Mouse (Mus musculus) heart, adult 8-10 months (tissue): ENCODE results near the gene Cyp2c68. TPM values are rescaled to one million over a fixed set of nuclear protein-coding genes. Genes with fewer than 3 reads are reported as not detected.
"Not testable (repeated sequence)": the region's sequence is repeated elsewhere in the genome, so short reads cannot be mapped to it uniquely, and the experiment has no call there.

Source experiments
- DNase-seq: peaks from one replicate; pipeline ENCODE4 v3.0.0; 2022; ENCODE audit warnings: low spot score
- total RNA-seq, 4 experiments: library from RNA; stranded (reverse); gene quantifications; 2 replicates each; pipeline ENCODE4 v1.2.4; 2022

Gene Cyp2c68
- total RNA-seq: not detected

GRCm38 (mm10) chr19:39740920-39741319 lies at the start of gene Cyp2c68:
TSS of gene Cyp2c68 (minus strand) at chr19:39741054.
- no peak for DNase-seq

- not testable (repeated sequence) for DNase-seq
Measured at GRCm38 (mm10) chr19:39785458-39785857, 44.6 kb upstream of the Cyp2c68 start.

GRCm38 (mm10) chr19:39745357-39745756 lies 4.5 kb upstream of the Cyp2c68 start:
- DNase-seq: no peak

- not testable (repeated sequence) for DNase-seq
Measured at GRCm38 (mm10) chr19:39744361-39744760, 3.5 kb upstream of the Cyp2c68 start.

GRCm38 (mm10) chr19:39711116-39711515 lies 29.7 kb downstream of the Cyp2c68 start:
- not testable (repeated sequence) for DNase-seq

GRCm38 (mm10) chr19:39665650-39666049 lies 75.2 kb downstream of the Cyp2c68 start:
- not testable (repeated sequence) for DNase-seq

GRCm38 (mm10) chr19:39652381-39652780 lies 88.5 kb downstream of the Cyp2c68 start:
- no peak for DNase-seq

- DNase-seq: no peak
Measured at GRCm38 (mm10) chr19:39648938-39649337, 91.9 kb downstream of the Cyp2c68 start, which contains the start of gene Cyp2c67. TSS of gene Cyp2c67 (minus strand) at chr19:39649051.

- DNase-seq: no peak
Measured at GRCm38 (mm10) chr19:39647519-39647918, 93.3 kb downstream of the Cyp2c68 start.

- not testable (repeated sequence) for DNase-seq
Measured at GRCm38 (mm10) chr19:39644551-39644950, 96.3 kb downstream of the Cyp2c68 start.

Other genes with a start within 250 kb of the Cyp2c68 start
- not detected for gene Cyp2c39, start 230.2 kb downstream of the Cyp2c68 start, total RNA-seq
- gene Cyp2c67, start 92.0 kb downstream of the Cyp2c68 start, total RNA-seq: not detected
- gene Cyp2c40, start 71.8 kb upstream of the Cyp2c68 start, total RNA-seq: not detected
- gene Cyp2c69, start 145.7 kb upstream of the Cyp2c68 start, total RNA-seq: not detected